Mouse (Mus musculus) small intestine, adult 2 months (tissue): ENCODE measurements around the gene Cga. TPM values are rescaled to one million over a fixed set of nuclear protein-coding genes. Genes with fewer than 3 reads are reported as not detected.
"Not testable (repeated sequence)": the region's sequence is repeated elsewhere in the genome, so short reads cannot be mapped to it uniquely, and the experiment has no call there.

Source experiments
- H3K27ac ChIP-seq: fragments of 200-500 bp; 2 replicates; pipeline ENCODE4 v1.5.1; 2012; ENCODE audit warnings: low read depth, low read length, control low read depth, inconsistent platforms; ENCODE audit not compliant: insufficient read depth
- H3K27me3 ChIP-seq: fragments of 200-500 bp; 2 replicates; pipeline ENCODE4 v1.6.1; 2012; ENCODE audit warnings: mild to moderate bottlenecking, moderate library complexity, low read length, inconsistent platforms; ENCODE audit not compliant: control insufficient read depth, insufficient read depth
- H3K36me3 ChIP-seq: fragments of 200-500 bp; 2 replicates; pipeline ENCODE4 v1.6.1; 2012; ENCODE audit warnings: mild to moderate bottlenecking, low read length, control low read depth, inconsistent platforms; ENCODE audit not compliant: control insufficient read depth, insufficient read depth
- H3K4me1 ChIP-seq: fragments of 200-500 bp; 2 replicates; pipeline ENCODE4 v1.6.1; 2012; ENCODE audit warnings: low read length, inconsistent platforms, mixed read lengths; ENCODE audit not compliant: control insufficient read depth, insufficient read depth, insufficient read length
- H3K4me3 ChIP-seq: fragments of 200-500 bp; 2 replicates; pipeline ENCODE4 v1.5.1; 2012; ENCODE audit warnings: low read depth, mild to moderate bottlenecking, control low read depth, inconsistent platforms, low read length, moderate library complexity
- CTCF ChIP-seq: fragments of 200-500 bp; IDR thresholded peaks from 2 replicates; pipeline ENCODE4 v1.5.1; 2012; ENCODE audit warnings: low read depth, mild to moderate bottlenecking, control low read depth, inconsistent platforms, low read length, moderate library complexity, mixed read lengths; ENCODE audit not compliant: insufficient replicate concordance, insufficient read length; ENCODE audit errors: extremely low read depth
- POLR2A ChIP-seq: fragments of 200-500 bp; IDR thresholded peaks from 2 replicates; pipeline ENCODE4 v1.6.1; 2012; ENCODE audit warnings: low read depth, mild to moderate bottlenecking, control low read depth, inconsistent platforms, low read length, moderate library complexity
- WGBS: fragments of 180-500 bp; shearing (Covaris S2); methylation state at CpG from one replicate; pipeline ENCODE4 v1.1.7; 2018; 5-methylcytosine and 5-hydroxymethylcytosine counted together
- polyA plus RNA-seq: library from polyadenylated mRNA; depleted of rRNA; stranded (reverse); fragments of >200 nt; gene quantifications from 2 replicates; pipeline ENCODE4 v1.2.3, GENCODE M21; 2012

The Cga gene
- polyA plus RNA-seq, 1 experiment: not detected

DNA sequence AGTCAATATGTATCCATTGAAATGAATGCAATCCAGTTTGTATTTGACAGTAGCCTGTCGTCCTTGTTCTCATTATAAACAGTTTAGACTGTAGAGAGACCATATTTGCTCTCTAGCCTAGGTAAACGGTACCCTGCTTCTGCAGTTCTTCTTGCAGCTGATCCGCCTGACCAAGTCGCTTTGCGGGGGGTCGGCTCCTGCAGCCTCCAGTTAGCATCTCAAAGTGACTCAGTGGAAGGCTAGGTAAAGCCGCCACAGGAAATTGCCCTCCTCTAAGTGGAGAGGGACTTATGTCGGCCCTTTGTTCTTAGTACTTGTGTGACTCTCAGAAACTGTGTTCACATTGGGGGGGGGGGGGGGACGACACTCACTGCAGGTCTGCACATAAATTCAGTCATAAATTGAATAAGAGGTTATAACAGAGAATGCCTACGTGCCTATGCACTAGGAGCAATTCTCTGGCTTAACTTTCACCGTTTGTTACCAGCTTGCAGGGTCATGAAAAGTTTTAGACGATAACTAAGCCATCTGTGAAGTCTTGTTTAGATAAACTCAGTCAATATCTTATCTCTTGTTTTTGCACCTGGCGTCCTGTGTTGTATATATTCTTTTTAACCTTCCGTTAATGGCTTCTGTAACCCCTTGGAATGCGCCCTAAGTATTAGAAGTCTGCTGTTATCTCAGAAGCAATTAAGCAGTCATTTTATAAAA is 4.3 kb upstream of the Cga start:
- Histone ChIP-seq H3K36me3 (no peaks in the 10 kb centered on the region), H3K27me3 (no peaks in the 10 kb centered on the region), H3K4me3 (no peak overlapping the region), H3K27ac (no peak overlapping the region), H3K4me1 (peaks cover 12% of the 10 kb centered on the region; the same call in 1 of the 2 replicates)
- TF ChIP-seq POLR2A (no peak), CTCF (no peak)
- WGBS: 16% methylated on average over 15 of the region's 15 CpGs

DNA sequence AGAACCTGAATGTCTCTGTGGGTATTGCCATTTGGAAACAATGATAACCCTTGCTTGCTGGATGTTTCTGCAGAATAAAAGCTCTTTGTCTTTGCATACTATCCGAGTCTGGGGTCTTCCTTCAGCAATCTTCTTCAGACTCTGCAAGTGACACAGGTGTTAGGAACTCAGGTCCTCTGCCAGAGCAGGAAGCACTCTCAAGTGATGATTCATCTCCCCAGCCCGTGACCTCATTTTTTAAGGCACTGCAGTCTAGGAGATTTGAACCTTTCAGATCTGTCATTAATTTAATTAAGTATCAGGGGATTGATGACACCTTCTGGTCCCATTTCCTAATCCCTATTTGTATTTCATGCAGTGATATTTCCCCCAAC is 3.8 kb upstream of the Cga start:
- Histone ChIP-seq H3K27me3 (no peaks in the 10 kb centered on the region), H3K4me3 (no peak overlapping the region), H3K27ac (no peak overlapping the region), H3K4me1 (peaks cover 12% of the 10 kb centered on the region; the same call in 1 of the 2 replicates), H3K36me3 (no peaks in the 10 kb centered on the region)
- WGBS: 20% methylated on average over 2 of the region's 2 CpGs
- no peak for TF ChIP-seq POLR2A
- no peak for TF ChIP-seq CTCF

DNA sequence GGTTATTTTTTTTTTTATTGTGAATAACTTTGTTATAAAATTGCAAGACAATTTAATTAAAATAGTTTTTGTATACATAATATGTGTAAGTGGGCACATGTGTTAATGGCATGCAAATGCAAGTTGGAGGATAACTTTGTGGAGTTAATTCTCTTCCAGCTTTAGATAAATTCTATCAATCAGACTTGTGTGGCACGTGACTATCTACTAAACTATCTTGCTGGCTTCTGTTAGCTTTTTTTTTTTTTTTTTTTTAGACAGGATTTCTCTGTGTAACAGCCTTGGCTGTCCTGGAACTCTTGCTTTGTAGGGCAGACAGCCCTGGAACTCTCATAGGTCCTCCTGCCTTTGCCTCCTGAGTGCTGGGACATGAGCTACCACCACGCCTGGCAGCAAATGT is 4.9 kb downstream of the Cga start:
- no peaks in the 10 kb centered on the region for H3K4me1 ChIP-seq
- 66% methylated on average over 2 of the region's 2 CpGs for WGBS
- no peak for TF ChIP-seq POLR2A
- TF ChIP-seq CTCF: no peak
- H3K36me3 ChIP-seq: no peaks in the 10 kb centered on the region
- H3K27me3 ChIP-seq: no peaks in the 10 kb centered on the region
- H3K27ac ChIP-seq: no peak overlapping the region
- no peak overlapping the region for H3K4me3 ChIP-seq

DNA sequence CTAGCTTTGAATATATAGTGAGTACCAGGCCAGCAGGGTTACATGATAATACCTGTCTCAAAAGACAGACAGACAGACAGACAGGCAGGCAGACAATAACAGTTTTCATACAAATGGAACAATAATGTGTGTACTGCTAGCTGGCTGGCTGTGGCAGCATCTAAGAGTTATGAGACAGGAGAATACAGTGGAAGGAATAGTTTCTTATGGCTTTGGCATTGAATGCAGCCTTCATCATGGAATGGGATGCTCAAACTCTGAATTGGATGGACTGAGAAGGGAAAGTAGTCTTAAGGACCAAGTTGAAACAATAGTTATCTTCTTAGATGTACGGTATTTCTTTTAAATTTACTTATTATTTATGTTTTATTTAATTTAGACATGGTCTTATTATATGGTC is 5.7 kb downstream of the Cga start:
- WGBS: 93% methylated on average over 1 of the region's 1 CpGs
- Histone ChIP-seq H3K27me3 (no peaks in the 10 kb centered on the region), H3K4me3 (no peak overlapping the region), H3K36me3 (no peaks in the 10 kb centered on the region), H3K4me1 (no peaks in the 10 kb centered on the region), H3K27ac (no peak overlapping the region)
- TF ChIP-seq POLR2A (no peak), CTCF (no peak)

DNA sequence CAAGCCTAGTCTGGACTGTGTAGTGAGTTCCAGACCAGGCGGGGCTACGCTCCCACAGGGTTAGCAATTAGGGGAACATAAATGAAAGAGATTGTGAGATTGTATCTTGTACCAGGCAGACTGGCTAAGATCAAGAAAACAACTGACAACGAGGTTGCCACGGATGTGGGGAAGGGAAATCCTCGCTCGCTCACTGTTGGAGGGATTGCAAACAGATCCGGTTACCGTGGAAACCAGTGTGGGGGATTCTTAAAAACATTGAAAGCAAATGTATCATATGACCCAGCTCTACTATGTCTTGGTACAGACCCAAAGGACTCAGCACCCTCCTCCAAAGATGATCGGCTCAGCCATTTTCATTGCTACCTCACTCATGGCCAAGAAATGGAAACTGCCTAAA is 6.6 kb downstream of the Cga start:
- TF ChIP-seq CTCF (no peak), POLR2A (no peak)
- no peak overlapping the region for H3K4me3 ChIP-seq
- no peak overlapping the region for H3K27ac ChIP-seq
- H3K27me3 ChIP-seq: no peaks in the 10 kb centered on the region
- 55% methylated on average over 9 of the region's 9 CpGs for WGBS
- no peaks in the 10 kb centered on the region for H3K36me3 ChIP-seq
- no peaks in the 10 kb centered on the region for H3K4me1 ChIP-seq

DNA sequence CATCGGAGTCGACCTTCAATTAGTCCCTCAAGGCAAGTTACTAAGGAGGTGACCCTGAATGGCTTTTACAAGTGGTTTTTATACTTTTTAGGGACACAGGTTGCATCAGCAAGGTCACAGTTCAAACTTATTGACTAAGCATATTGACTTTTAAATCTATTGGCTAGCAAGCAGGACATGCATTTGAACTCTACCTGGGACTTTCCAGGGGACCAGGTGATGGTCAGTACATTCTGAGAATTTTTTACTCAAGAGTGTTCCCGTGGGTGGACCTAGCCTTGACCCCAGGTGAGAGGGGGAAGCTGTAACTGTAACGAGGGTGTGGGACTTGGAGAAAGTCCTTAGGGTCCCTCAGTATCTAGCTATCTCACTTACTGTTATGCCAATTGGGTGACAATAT is 7.6 kb downstream of the Cga start:
- Histone ChIP-seq H3K4me3 (no peak overlapping the region), H3K27ac (no peak overlapping the region), H3K4me1 (no peaks in the 10 kb centered on the region), H3K27me3 (no peaks in the 10 kb centered on the region), H3K36me3 (no peaks in the 10 kb centered on the region)
- TF ChIP-seq CTCF (no peak), POLR2A (no peak)
- 51% methylated on average over 4 of the region's 4 CpGs for WGBS

DNA sequence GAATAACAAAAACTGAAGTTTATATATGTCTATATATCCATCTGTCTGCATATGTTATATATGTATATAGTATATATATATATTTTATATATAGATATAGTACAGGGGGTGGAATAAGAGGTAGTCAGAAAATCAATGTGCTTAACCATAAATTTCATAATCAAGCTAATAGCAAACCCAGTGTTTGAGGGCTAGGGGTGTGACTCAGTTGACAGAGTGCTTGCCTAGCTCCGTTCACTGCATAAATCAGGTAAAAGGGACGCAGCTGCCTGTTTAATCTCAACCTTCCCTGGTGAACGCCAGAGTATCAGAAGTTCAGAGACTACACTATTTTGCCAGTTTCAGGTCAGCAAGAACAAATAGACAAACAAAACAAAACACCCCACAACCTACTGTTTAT is 8.0 kb downstream of the Cga start:
- H3K27ac ChIP-seq, H3K27me3 ChIP-seq, H3K4me1 ChIP-seq, H3K36me3 ChIP-seq, H3K4me3 ChIP-seq: not testable (repeated sequence)
- 34% methylated on average over 3 of the region's 3 CpGs for whole genome bisulfite sequencing

DNA sequence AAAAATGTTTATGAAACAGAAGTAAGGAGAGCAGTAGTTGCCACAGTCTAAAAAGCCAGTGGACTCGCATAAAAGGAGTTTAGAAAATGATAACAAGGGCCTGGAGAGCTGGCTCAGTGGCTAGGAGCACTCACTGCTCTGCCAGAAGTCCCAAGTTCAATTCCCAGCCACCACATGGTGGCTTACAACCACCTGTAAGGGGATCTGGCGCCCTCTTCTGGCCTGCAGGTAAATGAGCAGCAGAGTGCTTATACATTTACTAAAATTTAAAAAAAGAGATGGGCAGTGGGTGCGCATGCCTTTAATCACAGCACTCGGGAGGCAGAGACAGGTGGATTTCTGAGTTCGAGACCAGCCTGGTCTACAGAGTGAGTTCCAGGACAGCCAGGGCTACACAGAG is 11.8 kb downstream of the Cga start:
- Histone ChIP-seq H3K36me3 (no peaks in the 10 kb centered on the region), H3K27ac (no peak overlapping the region), H3K4me1 (no peaks in the 10 kb centered on the region), H3K27me3 (no peaks in the 10 kb centered on the region), H3K4me3 (no peak overlapping the region)
- 77% methylated on average over 5 of the region's 5 CpGs for WGBS
- TF ChIP-seq POLR2A: no peak
- TF ChIP-seq CTCF: peak; percentile 59; the same call in 1 of the 2 replicates
